Mouse (Mus musculus) kidney, embryonic 16.5 days (tissue): Measurements from ENCODE around the gene Hspbp1. TPM values are rescaled to one million over a fixed set of nuclear protein-coding genes. Genes with fewer than 3 reads are reported as not detected.

Experiments
- ATAC-seq: fragments of 200-750 bp; cut with Nextera tagmentation; 2 replicates; pipeline ENCODE4 v1.8.0; 2017; ENCODE audit warnings: moderate TSS enrichment; ENCODE audit not compliant: low FRiP score, low TSS enrichment
- H3K27ac ChIP-seq: fragments of 300-500 bp; sonication (generic); 2 replicates; pipeline ENCODE4 v1.5.1; 2014; ENCODE audit warnings: low read length
- H3K27me3 ChIP-seq: fragments of 300-500 bp; sonication (generic); 2 replicates; pipeline ENCODE4 v1.6.1; 2014; ENCODE audit warnings: low read length, control low read depth, mixed read lengths; ENCODE audit not compliant: insufficient read depth
- H3K36me3 ChIP-seq: fragments of 300-500 bp; sonication (generic); 2 replicates; pipeline ENCODE4 v1.6.1; 2014; ENCODE audit warnings: low read length, control low read depth, mixed read lengths; ENCODE audit not compliant: insufficient read depth
- H3K4me1 ChIP-seq: fragments of 300-500 bp; sonication (generic); 2 replicates; pipeline ENCODE4 v1.6.1; 2014; ENCODE audit warnings: low read length, control low read depth, mixed read lengths; ENCODE audit not compliant: insufficient read depth
- H3K4me2 ChIP-seq: fragments of 300-500 bp; sonication (generic); replicated peaks from 2 replicates; pipeline ENCODE4 v1.6.1; 2014; ENCODE audit warnings: low read depth, low read length
- H3K4me3 ChIP-seq: fragments of 300-500 bp; sonication (generic); 2 replicates; pipeline ENCODE4 v1.5.1; 2014; ENCODE audit warnings: mild to moderate bottlenecking, low read length
- H3K9ac ChIP-seq: fragments of 300-500 bp; sonication (generic); replicated peaks from 2 replicates; pipeline ENCODE4 v1.6.1; 2014; ENCODE audit warnings: low read length
- H3K9me3 ChIP-seq: fragments of 300-500 bp; sonication (generic); 2 replicates; pipeline ENCODE4 v1.6.1; 2016; ENCODE audit warnings: low read length, control low read depth
- WGBS: fragments of 180-500 bp; shearing (Covaris S2); extraction: QIAGEN DNeasy Blood & Tissue Kit; methylation state at CpG from one replicate; pipeline ENCODE4 v1.1.7; 2014; 5-methylcytosine and 5-hydroxymethylcytosine counted together
- polyA plus RNA-seq: library from polyadenylated mRNA; unstranded; fragments of >200 nt; fragmentation: Nextera tagmentation; extraction: Ambion mirVana; gene quantifications from 2 replicates; pipeline ENCODE4 v1.2.1, GENCODE M21; 2015

The Hspbp1 gene
- polyA plus RNA-seq, 1 experiment from 2014 or later = 118 TPM

GRCm38 (mm10) chr7:4624343-4624742 lies 60.5 kb downstream of the Hspbp1 start:
- Histone ChIP-seq H3K9ac (no peak overlapping the region), H3K36me3 (peaks cover 11% of the 10 kb centered on the region), H3K4me2 (no peak overlapping the region), H3K4me1 (no peaks in the 10 kb centered on the region), H3K9me3 (no peaks in the 10 kb centered on the region), H3K27me3 (no peaks in the 10 kb centered on the region), H3K27ac (no peak overlapping the region), H3K4me3 (no peak overlapping the region)
- ATAC-seq = no peak
- WGBS = 54% methylated on average over 1 of the region's 1 CpGs

DNA sequence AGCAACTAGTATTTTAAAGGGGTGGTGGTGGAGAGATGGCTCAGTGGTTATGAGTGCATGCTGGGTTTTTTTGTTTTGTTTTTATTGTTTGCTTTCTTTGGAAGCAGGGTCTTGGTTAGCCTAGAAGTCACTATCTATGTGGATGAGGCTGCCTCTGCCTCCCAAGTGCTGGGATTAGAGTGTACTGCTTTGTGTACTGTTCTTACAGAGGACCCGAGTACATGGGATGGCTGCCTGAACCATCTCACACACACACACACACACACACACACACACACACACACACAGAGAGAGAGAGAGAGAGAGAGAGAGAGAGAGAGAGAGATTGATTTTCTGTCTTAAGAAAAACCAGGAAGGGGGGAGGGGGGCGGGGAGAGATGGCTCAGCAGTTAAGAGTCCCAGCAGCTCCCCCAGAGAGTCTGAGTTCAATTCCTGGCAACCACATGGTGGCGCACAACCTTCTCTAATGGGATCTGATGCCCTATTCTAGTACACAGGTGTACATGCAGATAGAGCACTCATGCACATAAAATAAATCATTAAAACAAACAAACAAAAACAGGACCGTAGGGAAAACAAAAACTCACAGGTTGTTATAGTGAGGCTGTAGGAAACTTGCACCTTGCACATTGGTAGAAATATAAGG lies 61.2 kb downstream of the Hspbp1 start:
- no peak overlapping the region for H3K4me2 ChIP-seq

GRCm38 (mm10) chr7:4619979-4620378 lies 64.9 kb downstream of the Hspbp1 start:
- Histone ChIP-seq H3K4me1 (no peaks in the 10 kb centered on the region), H3K4me3 (no peak overlapping the region), H3K9me3 (no peaks in the 10 kb centered on the region), H3K4me2 (no peak overlapping the region), H3K27ac (no peak overlapping the region), H3K36me3 (no peaks in the 10 kb centered on the region), H3K9ac (no peak overlapping the region), H3K27me3 (no peaks in the 10 kb centered on the region)
- no peak for ATAC-seq
- 15% methylated on average over 1 of the region's 1 CpGs for WGBS

More for the DNA sequence above, 61.2 kb downstream of the Hspbp1 start:
- ATAC-seq = no peak
- 36% methylated on average over 4 of the region's 4 CpGs for WGBS
- Histone ChIP-seq H3K27me3 (no peaks in the 10 kb centered on the region), H3K9me3 (no peaks in the 10 kb centered on the region), H3K4me1 (no peaks in the 10 kb centered on the region), H3K9ac (no peak overlapping the region), H3K27ac (no peak overlapping the region), H3K4me3 (no peak overlapping the region), H3K36me3 (peaks cover 4% of the 10 kb centered on the region)

DNA sequence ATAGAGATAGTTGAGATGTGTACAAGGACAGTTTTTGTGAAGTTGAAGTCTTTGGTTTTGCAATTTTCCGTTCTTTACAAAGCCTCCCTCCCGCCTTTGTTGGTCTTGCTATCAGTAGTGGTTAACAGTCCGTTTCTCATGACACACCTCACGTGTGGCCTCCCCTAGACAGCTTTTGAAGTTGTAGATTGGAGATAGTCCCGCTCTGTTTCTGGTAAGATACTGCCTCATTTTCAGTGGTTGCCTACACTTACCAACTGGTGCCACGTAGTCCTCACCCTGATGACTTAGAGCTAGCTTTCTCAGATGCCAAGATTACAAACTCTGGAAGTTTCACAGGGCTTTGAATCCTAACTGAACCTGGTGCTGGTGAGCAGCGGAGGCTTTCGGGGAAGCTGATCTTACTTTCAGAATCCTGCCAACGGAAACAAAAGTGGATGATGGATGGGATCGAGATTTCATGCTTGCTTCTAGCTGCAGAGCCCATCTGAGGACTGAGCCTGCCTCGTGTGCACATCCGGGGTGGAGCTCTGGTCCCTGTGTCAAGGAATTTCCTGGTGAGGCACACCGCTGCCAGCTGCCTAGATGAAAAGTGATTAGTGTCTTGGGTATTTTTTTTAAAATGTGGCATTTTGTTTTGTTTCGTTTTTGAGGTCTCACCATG lies 71.0 kb downstream of the Hspbp1 start:
- Histone ChIP-seq H3K9me3 (no peaks in the 10 kb centered on the region), H3K36me3 (no peaks in the 10 kb centered on the region), H3K9ac (no peak overlapping the region), H3K27ac (no peak overlapping the region), H3K4me1 (no peaks in the 10 kb centered on the region), H3K27me3 (no peaks in the 10 kb centered on the region), H3K4me2 (no peak overlapping the region), H3K4me3 (no peak overlapping the region)
- no peak for ATAC-seq
- 77% methylated on average over 14 of the region's 14 CpGs for WGBS

DNA sequence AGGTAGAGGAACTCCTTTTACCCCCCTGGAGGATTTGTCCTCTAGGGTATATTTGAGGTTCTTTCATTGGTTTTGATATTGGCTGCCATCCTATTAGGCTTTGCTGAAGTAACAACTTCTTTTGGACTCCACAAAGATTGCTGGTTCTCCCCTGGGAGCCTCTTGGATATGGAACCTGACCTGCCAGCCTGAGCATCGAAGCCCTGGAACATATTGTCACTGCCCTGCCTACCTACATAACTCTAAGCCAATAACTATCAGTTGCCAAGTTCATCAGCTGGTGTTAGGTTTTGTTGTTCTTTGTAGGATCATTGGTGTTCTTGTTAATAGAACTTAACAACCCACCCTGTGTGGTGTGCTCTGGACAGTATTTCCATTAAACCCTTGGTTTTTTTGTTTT lies 71.9 kb downstream of the Hspbp1 start:
- Histone ChIP-seq H3K27me3 (no peaks in the 10 kb centered on the region), H3K9me3 (no peaks in the 10 kb centered on the region), H3K4me3 (no peak overlapping the region), H3K4me1 (no peaks in the 10 kb centered on the region), H3K27ac (no peak overlapping the region), H3K36me3 (no peaks in the 10 kb centered on the region), H3K9ac (no peak overlapping the region), H3K4me2 (no peak overlapping the region)
- 55% methylated on average over 1 of the region's 1 CpGs for WGBS
- ATAC-seq = no peak

DNA sequence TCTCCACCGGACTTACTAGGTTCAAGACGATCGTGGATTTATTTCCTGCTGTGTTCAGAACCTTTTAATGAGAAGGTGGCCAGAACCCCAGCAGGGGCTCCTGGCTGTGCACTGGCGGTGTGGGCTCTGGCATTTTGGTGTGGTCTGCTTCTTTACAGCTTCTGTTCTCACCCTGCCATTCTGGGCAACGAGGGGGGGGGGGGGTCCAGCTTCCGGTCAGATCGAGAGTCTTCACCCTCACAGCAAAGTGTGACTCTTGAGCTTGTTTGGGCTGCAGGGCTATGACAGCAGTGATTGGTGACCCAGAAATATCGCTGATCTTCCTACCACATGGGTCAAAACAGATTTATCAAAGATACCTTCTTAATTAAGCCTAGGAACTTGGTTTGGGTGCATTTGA lies 72.5 kb downstream of the Hspbp1 start:
- H3K36me3 ChIP-seq = no peaks in the 10 kb centered on the region
- no peaks in the 10 kb centered on the region for H3K27me3 ChIP-seq
- no peak overlapping the region for H3K4me2 ChIP-seq
- no peak overlapping the region for H3K27ac ChIP-seq
- H3K4me3 ChIP-seq = no peak overlapping the region
- H3K4me1 ChIP-seq = no peaks in the 10 kb centered on the region
- 59% methylated on average over 8 of the region's 8 CpGs for WGBS
- no peak overlapping the region for H3K9ac ChIP-seq
- ATAC-seq = no peak
- H3K9me3 ChIP-seq = no peaks in the 10 kb centered on the region

GRCm38 (mm10) chr7:4611921-4612341 lies 72.9 kb downstream of the Hspbp1 start:
- Histone ChIP-seq H3K4me1 (no peaks in the 10 kb centered on the region), H3K4me2 (no peak overlapping the region), H3K36me3 (no peaks in the 10 kb centered on the region), H3K9me3 (no peaks in the 10 kb centered on the region), H3K27me3 (no peaks in the 10 kb centered on the region), H3K27ac (no peak overlapping the region), H3K9ac (no peak overlapping the region), H3K4me3 (no peak overlapping the region)
- 82% methylated on average over 12 of the region's 12 CpGs for WGBS
- no peak for ATAC-seq

- Histone ChIP-seq H3K4me3 (no peak overlapping the region), H3K27me3 (no peaks in the 10 kb centered on the region), H3K4me1 (no peaks in the 10 kb centered on the region), H3K27ac (no peak overlapping the region), H3K9ac (no peak overlapping the region), H3K9me3 (no peaks in the 10 kb centered on the region), H3K36me3 (no peaks in the 10 kb centered on the region), H3K4me2 (no peak overlapping the region)
- ATAC-seq = no peak
- WGBS = 82% methylated on average over 12 of the region's 12 CpGs
These were observed 73.4 kb downstream of the Hspbp1 start for GRCm38 (mm10) chr7:4611511-4611910.
